Mouse (Mus musculus) lung, adult 2 months (tissue): ENCODE measurements around the gene Lctl.

Experiments used
- CTCF ChIP-seq: fragments of 200-500 bp; IDR thresholded peaks from 2 replicates; pipeline ENCODE4 v1.5.1; 2011; ENCODE audit warnings: mild to moderate bottlenecking, low read length, control low read depth; ENCODE audit not compliant: insufficient read depth
- POLR2A ChIP-seq: fragments of 200-500 bp; IDR thresholded peaks from 2 replicates; pipeline ENCODE4 v1.6.1; 2011; ENCODE audit warnings: low read depth, mild to moderate bottlenecking, control low read depth, low read length, borderline replicate concordance; ENCODE audit errors: extremely low read depth

DNA sequence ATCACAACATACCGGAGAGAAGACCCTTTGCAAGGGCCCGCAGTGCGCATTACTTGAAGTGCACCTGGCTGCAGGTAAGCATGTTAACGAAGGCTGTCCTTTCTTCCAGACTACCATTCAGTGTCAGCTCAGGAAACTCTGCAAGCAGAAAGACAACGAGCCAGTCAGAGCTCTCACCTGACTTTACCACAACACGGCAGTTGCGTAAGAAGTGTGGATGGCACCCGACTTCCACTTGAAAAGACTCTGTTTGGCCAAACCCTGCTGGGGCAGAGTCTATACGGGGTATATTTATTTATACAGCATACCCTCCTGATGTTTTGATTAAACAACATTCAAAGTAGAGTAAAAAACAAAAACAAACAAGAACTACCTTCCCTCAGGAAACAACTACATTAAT, 22.9 kb downstream of the Lctl start:
- TF ChIP-seq POLR2A (no peak), CTCF (no peak)
